Mouse (Mus musculus) megakaryocyte, embryonic 14.5 days (primary cell): ENCODE measurements around the gene Esr1. TPM values are rescaled to one million over a fixed set of nuclear protein-coding genes. Genes with fewer than 3 reads are reported as not detected.

Experiments used
- H3K27me3 ChIP-seq: replicated peaks from 2 replicates; pipeline ENCODE3; 2012; ENCODE audit warnings: inconsistent platforms
- H3K36me3 ChIP-seq: replicated peaks from 2 replicates; pipeline ENCODE3; 2012; ENCODE audit warnings: low read length, inconsistent platforms, mixed read lengths
- H3K4me1 ChIP-seq: 2 replicates; pipeline ENCODE4 v1.6.1; 2012; ENCODE audit warnings: inconsistent platforms
- H3K4me3 ChIP-seq: replicated peaks from 2 replicates; pipeline ENCODE3; 2012; ENCODE audit warnings: moderate library complexity, mild to moderate bottlenecking, inconsistent platforms
- H3K9me3 ChIP-seq: 2 replicates; pipeline ENCODE4 v1.6.1; 2012; ENCODE audit warnings: inconsistent platforms
- FLI1 ChIP-seq: IDR thresholded peaks from 2 replicates; pipeline ENCODE4 v1.6.1; 2012; ENCODE audit warnings: low read length, inconsistent platforms, mixed read lengths
- GATA1 ChIP-seq: IDR thresholded peaks from 3 replicates; pipeline ENCODE4 v1.6.1; 2012; ENCODE audit warnings: mixed read lengths, low read length, inconsistent platforms, borderline replicate concordance
- polyA plus RNA-seq: library from polyadenylated mRNA; stranded (reverse); fragments of >175 nt; gene quantifications from 2 replicates; pipeline ENCODE4 v1.2.3, GENCODE M21; 2012; ENCODE audit warnings: low replicate concordance; ENCODE audit not compliant: insufficient read depth

Esr1 gene
- polyA plus RNA-seq, 1 experiment: 0.18 TPM

DNA sequence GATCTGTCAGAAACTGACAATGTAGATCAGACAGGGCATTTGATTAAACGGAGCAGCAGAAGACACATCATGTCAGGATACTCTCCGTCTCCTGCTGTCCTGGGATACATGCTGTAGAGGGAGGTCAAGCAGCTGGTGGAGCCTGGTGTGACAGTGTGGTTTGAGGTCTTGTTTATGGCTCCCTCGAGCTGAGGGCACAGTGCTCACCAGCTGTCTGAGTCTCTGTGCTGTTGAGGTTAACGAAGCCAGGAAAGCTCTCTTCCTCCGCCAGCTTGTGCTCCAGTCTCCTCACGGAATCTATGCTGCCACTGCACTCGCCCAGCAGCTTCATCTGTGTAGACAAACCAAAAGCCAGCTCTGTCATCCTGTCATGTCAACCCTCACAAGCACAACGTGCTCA is 429.9 kb downstream of the Esr1 start:
- no peaks in the 10 kb centered on the region for H3K27me3 ChIP-seq
- TF ChIP-seq FLI1: no peak
- no peak for TF ChIP-seq GATA1
- peaks cover 100% of the 10 kb centered on the region for H3K36me3 ChIP-seq
- H3K9me3 ChIP-seq: no peaks in the 10 kb centered on the region
- H3K4me1 ChIP-seq: no peaks in the 10 kb centered on the region
- H3K4me3 ChIP-seq: no peak overlapping the region

DNA sequence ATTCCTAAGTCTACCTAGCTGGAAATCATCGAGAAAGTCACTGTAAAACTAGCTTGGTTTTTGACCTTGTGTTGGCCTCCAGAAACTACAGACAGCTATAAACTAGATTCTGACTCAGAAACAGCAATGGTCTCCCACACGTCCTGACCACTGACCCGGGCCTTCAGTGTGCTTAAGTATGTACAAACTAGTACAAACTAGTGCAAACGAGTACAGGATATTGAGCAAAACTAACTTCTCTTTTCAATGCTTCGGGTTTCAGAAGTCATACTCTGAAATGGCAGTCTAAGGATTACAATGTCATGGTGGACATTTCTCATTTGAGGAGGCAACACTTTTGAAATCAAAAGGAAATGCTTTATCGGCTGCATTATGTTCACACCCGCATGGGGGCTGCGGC is 433.1 kb downstream of the Esr1 start:
- Histone ChIP-seq H3K36me3 (peaks cover 100% of the 10 kb centered on the region), H3K4me1 (no peaks in the 10 kb centered on the region), H3K27me3 (no peaks in the 10 kb centered on the region), H3K9me3 (no peaks in the 10 kb centered on the region), H3K4me3 (no peak overlapping the region)
- TF ChIP-seq FLI1: no peak
- TF ChIP-seq GATA1: no peak

- H3K4me3 ChIP-seq: no peak overlapping the region
- H3K4me1 ChIP-seq: no peaks in the 10 kb centered on the region
Measured at GRCm38 (mm10) chr10:5045213-5045612, 433.8 kb downstream of the Esr1 start.

GRCm38 (mm10) chr10:5045671-5046070 is 434.3 kb downstream of the Esr1 start:
- Histone ChIP-seq H3K36me3 (peaks cover 91% of the 10 kb centered on the region), H3K4me1 (no peaks in the 10 kb centered on the region), H3K9me3 (no peaks in the 10 kb centered on the region), H3K27me3 (no peaks in the 10 kb centered on the region), H3K4me3 (no peak overlapping the region)
- no peak for TF ChIP-seq GATA1
- no peak for TF ChIP-seq FLI1

More at GRCm38 (mm10) chr10:5045213-5045612, 433.8 kb downstream of the Esr1 start:
- H3K27me3 ChIP-seq: no peaks in the 10 kb centered on the region
- H3K36me3 ChIP-seq: peaks cover 96% of the 10 kb centered on the region
- no peaks in the 10 kb centered on the region for H3K9me3 ChIP-seq
- TF ChIP-seq FLI1 (no peak), GATA1 (no peak)

Other genes with a start within 250 kb of the Esr1 start
- 3.1 and 5.1 TPM in 2 replicates for gene Zbtb2, start 223.5 kb upstream of the Esr1 start, polyA plus RNA-seq
- gene Rmnd1, start 179.2 kb upstream of the Esr1 start, polyA plus RNA-seq: 2.3 TPM in 1 of 2 replicates, not detected in the other
- 5.2 TPM in 1 of 2 replicates, not detected in the other for gene Armt1, start 179.1 kb upstream of the Esr1 start, polyA plus RNA-seq
- gene Ccdc170, start 129.1 kb upstream of the Esr1 start, polyA plus RNA-seq: 0.06 TPM in 1 of 2 replicates, not detected in the other